Mouse (Mus musculus): ENCODE data around the gene Tmprss7.

GRCm38 (mm10) chr16:45668178-45668577 lies 25.3 kb downstream of the Tmprss7 start:
- no peak for TF ChIP-seq CTCF (IDR thresholded peaks at IDR 0.05; ENCODE audit: low read depth, low read length)
- no peak for TF ChIP-seq POLR2A (IDR thresholded peaks at IDR 0.05; ENCODE audit: extremely low read depth, insufficient read depth, low read length)

All from liver, adult 2 months (tissue).